Mouse (Mus musculus) gastrocnemius, postnatal 4 days (tissue): ENCODE data around the gene Cox6a1. TPM values are rescaled to one million over a fixed set of nuclear protein-coding genes. Genes with fewer than 3 reads are reported as not detected.

Source experiments
- DNase-seq, 2 experiments: peaks; one replicate each; pipeline ENCODE4 v3.0.0; 2021 to 2022; ENCODE audit warnings: low spot score in 2 of 2, mixed read lengths in 2 of 2
- total RNA-seq, 2 experiments: library from RNA; stranded (reverse); gene quantifications; 2 replicates each; pipeline ENCODE4 v1.2.3; 2021

Cox6a1 gene
- total RNA-seq, 2 experiments from 2014 or later, result 236 to 243 TPM

GRCm38 (mm10) chr5:115351348-115351747 is 2.6 kb upstream of the Cox6a1 start:
- DNase-seq, result no peak

- no peak for DNase-seq
Measured at GRCm38 (mm10) chr5:115349225-115349555, 409 bp upstream of the Cox6a1 start.

- DNase-seq, result peak; percentile 39 to 76
Measured at GRCm38 (mm10) chr5:115347564-115347963, 1.2 kb downstream of the Cox6a1 start.

- DNase-seq, result no peak
Measured at GRCm38 (mm10) chr5:115341314-115342165, 7.2 kb downstream of the Cox6a1 start.

GRCm38 (mm10) chr5:115340577-115341313 is 8.0 kb downstream of the Cox6a1 start, which contains the start of the genes Gatc and Triap1:
TSS of gene Gatc (minus strand) at chr5:115341178.
TSS of gene Triap1 (plus strand) at chr5:115341225.
- peak; percentile 81 to 92 for DNase-seq

- DNase-seq, result no peak
Measured at GRCm38 (mm10) chr5:115340007-115340406, 8.8 kb downstream of the Cox6a1 start.

- DNase-seq, result no peak
Measured at GRCm38 (mm10) chr5:115333626-115334025, 15.2 kb downstream of the Cox6a1 start.

- DNase-seq, result no peak
Measured at GRCm38 (mm10) chr5:115330955-115331354, 17.8 kb downstream of the Cox6a1 start.

- peak; percentile 33 to 37 for DNase-seq
Measured at GRCm38 (mm10) chr5:115327610-115328548, 20.9 kb downstream of the Cox6a1 start.

GRCm38 (mm10) chr5:115326875-115327609 is 21.7 kb downstream of the Cox6a1 start, which contains the start of gene Srsf9:
TSS of gene Srsf9 (plus strand) at chr5:115327177.
- peak; percentile 92 to 97 for DNase-seq

GRCm38 (mm10) chr5:115326256-115326831 is 22.4 kb downstream of the Cox6a1 start:
- DNase-seq, result no peak

- DNase-seq, result peak; percentile 52 to 74
Measured at GRCm38 (mm10) chr5:115319004-115319940, 29.5 kb downstream of the Cox6a1 start.

- DNase-seq, result no peak
Measured at GRCm38 (mm10) chr5:115317645-115318328, 31.0 kb downstream of the Cox6a1 start.

- peak in 1 of 2 experiments; percentile 22 for DNase-seq
Measured at GRCm38 (mm10) chr5:115316968-115317644, 31.7 kb downstream of the Cox6a1 start.

GRCm38 (mm10) chr5:115313668-115313943 is 35.2 kb downstream of the Cox6a1 start:
- DNase-seq, result no peak

- DNase-seq, result no peak
Measured at GRCm38 (mm10) chr5:115312816-115313667, 35.7 kb downstream of the Cox6a1 start.

- no peak for DNase-seq
Measured at GRCm38 (mm10) chr5:115312354-115312753, 36.4 kb downstream of the Cox6a1 start.
